Comparison of ENCODE assay signal across 18 mouse cellular contexts in genomic region chr16:18228856-18229255, GRCm38 (mm10). TPM values are rescaled to one million over a fixed set of nuclear protein-coding genes. Genes with fewer than 3 reads are reported as not detected.
DNase-seq lines count a peak whose midpoint lies in the region; ATAC-seq and TF ChIP-seq lines count a peak whose summit lies in the region.
"Had no signal": no experiment of that assay in that cellular context is flagged by ENCODE, and none has a peak within 500 bp of the region (broad histone marks: within the 10 kb centered on the region; RNA-seq: fewer than 3 reads in every experiment).

No protein-coding gene starts in this region.

- 78% methylated on average over 4 of the region's 4 CpGs for WGBS in hindbrain, postnatal 0 days
- 87% methylated on average over 4 of the region's 4 CpGs for WGBS in hindbrain, embryonic 12.5 days
- 89% methylated on average over 4 of the region's 4 CpGs for WGBS in kidney, embryonic 14.5 days

- no peaks in the 10 kb centered on the region for H3K27me3 ChIP-seq in hindbrain, postnatal 0 days (ENCODE audit: insufficient read depth, low read length)
- H3K27me3 ChIP-seq in hindbrain, embryonic 12.5 days: no peaks in the 10 kb centered on the region
- no peaks in the 10 kb centered on the region for H3K27me3 ChIP-seq in kidney, embryonic 14.5 days (ENCODE audit: control insufficient read depth, insufficient read depth, low read length)
- H3K27me3 ChIP-seq: embryonic facial prominence, embryonic 13.5 days had no signal

- no peak overlapping the region for H3K4me2 ChIP-seq in hindbrain, postnatal 0 days (ENCODE audit: low read depth, low read length)
- H3K4me2 ChIP-seq in hindbrain, embryonic 12.5 days (replicated peaks): no peak overlapping the region
- no peak overlapping the region for H3K4me2 ChIP-seq in kidney, embryonic 14.5 days (replicated peaks; ENCODE audit: low read depth, low read length)
- H3K4me2 ChIP-seq: embryonic facial prominence, embryonic 13.5 days had no signal

- intact Hi-C loops in gastrocnemius, adult 2 months (cut with DNase I): no loop called here

- no peak for TF ChIP-seq POLR2A in cortical plate, adult 2 months (IDR thresholded peaks at IDR 0.05; ENCODE audit: extremely low read depth, insufficient read depth, low read length)

- peaks cover 23% of the 10 kb centered on the region for H3K4me1 ChIP-seq in hindbrain, postnatal 0 days (ENCODE audit: insufficient read depth, low read length)
- H3K4me1 ChIP-seq in hindbrain, embryonic 12.5 days: peaks cover 23% of the 10 kb centered on the region
- H3K4me1 ChIP-seq in cortical plate, adult 2 months (ENCODE audit: control insufficient read depth, insufficient read depth, low read length): peaks cover 20% of the 10 kb centered on the region
- H3K4me1 ChIP-seq in kidney, embryonic 14.5 days (ENCODE audit: control insufficient read depth, insufficient read depth, low read length): peaks cover 16% of the 10 kb centered on the region; the same call in 1 of the 2 replicates

- peak; percentile 18; the same call in 1 of the 2 replicates for ATAC-seq in hindbrain, postnatal 0 days
- no peak for ATAC-seq in hindbrain, embryonic 12.5 days (ENCODE audit: low FRiP score)
- no peak for ATAC-seq in kidney, embryonic 14.5 days (ENCODE audit: low FRiP score, low TSS enrichment)
- ATAC-seq: activated CD4-positive, CD25-positive, alpha-beta regulatory T cell, adult 4 months; hindbrain, embryonic 16.5 days had no signal

- no peak for TF ChIP-seq CTCF in gastrocnemius, adult 2 months (IDR thresholded peaks at IDR 0.05)
- no peak for TF ChIP-seq CTCF in hindbrain, postnatal 0 days (IDR thresholded peaks at IDR 0.05; ENCODE audit: low read depth)
- no peak for TF ChIP-seq CTCF in cortical plate, adult 2 months (IDR thresholded peaks at IDR 0.05; ENCODE audit: extremely low read depth, insufficient read depth, low read length)

- peak overlapping the region; percentile 58 for H3K4me3 ChIP-seq in gastrocnemius, adult 2 months
- no peak overlapping the region for H3K4me3 ChIP-seq in hindbrain, postnatal 0 days (ENCODE audit: low read length)
- no peak overlapping the region for H3K4me3 ChIP-seq in hindbrain, embryonic 12.5 days
- peak overlapping the region; percentile 23; the same call in 1 of the 2 replicates for H3K4me3 ChIP-seq in cortical plate, adult 2 months (ENCODE audit: insufficient read depth, low read length)
- no peak overlapping the region for H3K4me3 ChIP-seq in kidney, embryonic 14.5 days (ENCODE audit: low read length)
- H3K4me3 ChIP-seq: embryonic facial prominence, embryonic 13.5 days had no signal

- peaks cover 44% of the 10 kb centered on the region for H3K36me3 ChIP-seq in hindbrain, postnatal 0 days (ENCODE audit: insufficient read depth, low read length)
- H3K36me3 ChIP-seq in hindbrain, embryonic 12.5 days: peaks cover 45% of the 10 kb centered on the region
- peaks cover 45% of the 10 kb centered on the region for H3K36me3 ChIP-seq in kidney, embryonic 14.5 days (ENCODE audit: control insufficient read depth, insufficient read depth, low read length)

- H3K27ac ChIP-seq in gastrocnemius, adult 2 months: peak overlapping the region; percentile 85
- H3K27ac ChIP-seq in hindbrain, postnatal 0 days: peak overlapping the region; percentile 60
- H3K27ac ChIP-seq in hindbrain, embryonic 12.5 days: no peak overlapping the region
- H3K27ac ChIP-seq in cortical plate, adult 2 months (ENCODE audit: insufficient read depth, low read length): peak overlapping the region; percentile 88; the same call in 1 of the 2 replicates
- no peak overlapping the region for H3K27ac ChIP-seq in kidney, embryonic 14.5 days (ENCODE audit: low read depth, low read length)
- H3K27ac ChIP-seq: embryonic facial prominence, embryonic 13.5 days had no signal

- H3K9me3 ChIP-seq in hindbrain, postnatal 0 days (ENCODE audit: low read length): no peaks in the 10 kb centered on the region
- H3K9me3 ChIP-seq in hindbrain, embryonic 12.5 days (replicated peaks): no peaks in the 10 kb centered on the region
- no peaks in the 10 kb centered on the region for H3K9me3 ChIP-seq in kidney, embryonic 14.5 days (ENCODE audit: control insufficient read depth, low read length)
- H3K9me3 ChIP-seq: embryonic facial prominence, embryonic 13.5 days had no signal

- peak; percentile 62 for DNase-seq in gastrocnemius, adult 2 months
- no peak for DNase-seq in gastrocnemius, postnatal 25 days
- DNase-seq in hindbrain, postnatal 0 days (ENCODE audit: low spot score): peak; percentile 26
- peak; percentile 72 to 76 for DNase-seq in cerebellum, adult 18-20 months
- DNase-seq in embryo, embryonic 10 days (ENCODE audit: low spot score): no peak
- DNase-seq: gastrocnemius, postnatal 36 days; kidney, adult 2 months; lung, postnatal 14 days had no signal

- H3K9ac ChIP-seq in hindbrain, postnatal 0 days (replicated peaks; ENCODE audit: low read length): no peak overlapping the region
- no peak overlapping the region for H3K9ac ChIP-seq in hindbrain, embryonic 12.5 days
- H3K9ac ChIP-seq in kidney, embryonic 14.5 days (ENCODE audit: low read depth, low read length): no peak overlapping the region

RNA-seq across cellular contexts. Expression of gene Zdhhc8, which starts 6.1 kb away (rescaled TPM):
- total RNA-seq in gastrocnemius, adult 2 months (2021): 10 to 100 TPM; 21.6 to 28.7 TPM
- total RNA-seq in gastrocnemius, postnatal 25 days (2021): 10 to 100 TPM; 21.6 to 26.6 TPM
- 32.0 and 34.0 TPM in 2 replicates for total RNA-seq in hindbrain, postnatal 0 days (2014; rRNA removed)
- 13.3 and 14.5 TPM in 2 replicates for polyA plus RNA-seq in hindbrain, postnatal 0 days (2015; fragmentation: Nextera tagmentation; extraction: Ambion mirVana)
- polyA plus RNA-seq in hindbrain, embryonic 12.5 days (2016; fragmentation: Nextera tagmentation; extraction: Ambion mirVana): 19.4 TPM in 2 replicates
- polyA plus RNA-seq in cortical plate, adult 2 months (2012; rRNA removed): 176 and 186 TPM in 2 replicates
- polyA plus RNA-seq in kidney, embryonic 14.5 days (2014; fragmentation: Nextera tagmentation; extraction: Ambion mirVana): 14.4 and 17.2 TPM in 2 replicates

RNA-seq across cellular contexts. Expression of gene Ccdc188, which starts 11.2 kb away (rescaled TPM):
- total RNA-seq in gastrocnemius, adult 2 months (2021): not detected
- not detected for total RNA-seq in gastrocnemius, postnatal 25 days (2021)
- total RNA-seq in hindbrain, postnatal 0 days (2014; rRNA removed): not detected in 2 replicates
- not detected in 2 replicates for polyA plus RNA-seq in hindbrain, postnatal 0 days (2015; fragmentation: Nextera tagmentation; extraction: Ambion mirVana)
- polyA plus RNA-seq in hindbrain, embryonic 12.5 days (2016; fragmentation: Nextera tagmentation; extraction: Ambion mirVana): not detected in 2 replicates
- not detected in 2 replicates for polyA plus RNA-seq in cortical plate, adult 2 months (2012; rRNA removed)
- polyA plus RNA-seq in kidney, embryonic 14.5 days (2014; fragmentation: Nextera tagmentation; extraction: Ambion mirVana): not detected in 2 replicates
- total RNA-seq: adrenal gland, postnatal 4 days; gastrocnemius, postnatal 36 days; layer of hippocampus, postnatal 36 days had no signal
- polyA plus RNA-seq: activated CD4-positive, CD25-positive, alpha-beta regulatory T cell, adult 4 months; embryonic facial prominence, embryonic 13.5 days; hindbrain, embryonic 16.5 days; kidney, adult 2 months; limb, embryonic 14.5 days; liver, embryonic 16.5 days had no signal

RNA-seq across cellular contexts. Expression of gene Trmt2a, which starts 19.6 kb away (rescaled TPM):
- total RNA-seq in gastrocnemius, adult 2 months (2021): 10 to 100 TPM in 1 of 2 experiments, 1 to 10 TPM in 1; 9.7 to 12.0 TPM
- 1 to 10 TPM; 9.6 to 10.0 TPM for total RNA-seq in gastrocnemius, postnatal 25 days (2021)
- total RNA-seq in hindbrain, postnatal 0 days (2014; rRNA removed): 61.4 and 65.1 TPM in 2 replicates
- 60.9 and 67.8 TPM in 2 replicates for polyA plus RNA-seq in hindbrain, postnatal 0 days (2015; fragmentation: Nextera tagmentation; extraction: Ambion mirVana)
- polyA plus RNA-seq in hindbrain, embryonic 12.5 days (2016; fragmentation: Nextera tagmentation; extraction: Ambion mirVana): 99.6 and 102 TPM in 2 replicates
- 72.9 and 84.7 TPM in 2 replicates for polyA plus RNA-seq in cortical plate, adult 2 months (2012; rRNA removed)
- polyA plus RNA-seq in kidney, embryonic 14.5 days (2014; fragmentation: Nextera tagmentation; extraction: Ambion mirVana): 78.3 and 83.4 TPM in 2 replicates

RNA-seq across cellular contexts. Expression of gene Ranbp1, which starts 19.7 kb away (rescaled TPM):
- 10 to 100 TPM; 17.9 to 28.5 TPM for total RNA-seq in gastrocnemius, adult 2 months (2021)
- total RNA-seq in gastrocnemius, postnatal 25 days (2021): 10 to 100 TPM; 21.6 to 24.7 TPM
- 110 and 127 TPM in 2 replicates for total RNA-seq in hindbrain, postnatal 0 days (2014; rRNA removed)
- polyA plus RNA-seq in hindbrain, postnatal 0 days (2015; fragmentation: Nextera tagmentation; extraction: Ambion mirVana): 426 and 453 TPM in 2 replicates
- polyA plus RNA-seq in hindbrain, embryonic 12.5 days (2016; fragmentation: Nextera tagmentation; extraction: Ambion mirVana): 675 and 701 TPM in 2 replicates
- 92.3 and 95.1 TPM in 2 replicates for polyA plus RNA-seq in cortical plate, adult 2 months (2012; rRNA removed)
- polyA plus RNA-seq in kidney, embryonic 14.5 days (2014; fragmentation: Nextera tagmentation; extraction: Ambion mirVana): 846 and 1,191 TPM in 2 replicates

RNA-seq across cellular contexts. Expression of gene Gm49776, which starts 29.3 kb away (rescaled TPM):
- total RNA-seq in gastrocnemius, adult 2 months (2021): not detected
- not detected for total RNA-seq in gastrocnemius, postnatal 25 days (2021)
- total RNA-seq in hindbrain, postnatal 0 days (2014; rRNA removed): not detected in 2 replicates
- polyA plus RNA-seq in hindbrain, postnatal 0 days (2015; fragmentation: Nextera tagmentation; extraction: Ambion mirVana): 1.1 and 3.1 TPM in 2 replicates
- polyA plus RNA-seq in hindbrain, embryonic 12.5 days (2016; fragmentation: Nextera tagmentation; extraction: Ambion mirVana): 1.7 and 3.9 TPM in 2 replicates
- 0.36 TPM in 1 of 2 replicates, not detected in the other for polyA plus RNA-seq in cortical plate, adult 2 months (2012; rRNA removed)
- 1.2 and 1.9 TPM in 2 replicates for polyA plus RNA-seq in kidney, embryonic 14.5 days (2014; fragmentation: Nextera tagmentation; extraction: Ambion mirVana)
- total RNA-seq: adrenal gland, postnatal 4 days; gastrocnemius, postnatal 36 days; layer of hippocampus, postnatal 36 days had no signal
- polyA plus RNA-seq: activated CD4-positive, CD25-positive, alpha-beta regulatory T cell, adult 4 months; hindbrain, embryonic 16.5 days; kidney, adult 2 months; liver, embryonic 16.5 days had no signal

Comparison
In these comparisons a context has a peak if more than half of its experiments do, and no peak if none do; other contexts are left out.
1. DNase-seq: peak in gastrocnemius, adult 2 months (single experiment), hindbrain, postnatal 0 days (single experiment) and cerebellum, adult 18-20 months (2 of 2); none in gastrocnemius, postnatal 25 days (single experiment) and embryo, embryonic 10 days (single experiment).
2. H3K27ac ChIP-seq: peak in gastrocnemius, adult 2 months (single experiment), hindbrain, postnatal 0 days (single experiment) and cortical plate, adult 2 months (single experiment); none in hindbrain, embryonic 12.5 days (single experiment) and kidney, embryonic 14.5 days (single experiment).
3. H3K4me3 ChIP-seq: peak in gastrocnemius, adult 2 months (single experiment) and cortical plate, adult 2 months (single experiment); none in hindbrain, postnatal 0 days (single experiment), hindbrain, embryonic 12.5 days (single experiment) and kidney, embryonic 14.5 days (single experiment).